Mouse (Mus musculus): ENCODE results near the gene Rpl11. TPM values are rescaled to one million over a fixed set of nuclear protein-coding genes. Genes with fewer than 3 reads are reported as not detected.
"Not testable (repeated sequence)": the region's sequence is repeated elsewhere in the genome, so short reads cannot be mapped to it uniquely, and the experiment has no call there.

Rpl11 gene
- 100 to 1,000 TPM; 216 to 244 TPM for total RNA-seq (2021)
- long read RNA-seq, experiment 1, transcript Rpl11-202 (5 exons, 807 nt) = minor isoform, 8 of 120 reads
- long read RNA-seq, experiment 1, transcript Rpl11-201 (6 exons, 833 nt) = major isoform, 101 of 120 reads
- long read RNA-seq, experiment 1, partial matches to known transcripts = 1 of 120 reads
- long read RNA-seq, experiment 1, other reads (novel, unspliced or antisense) = 10 of 120 reads
- long read RNA-seq, experiment 2, transcript Rpl11-201 (6 exons, 833 nt) = major isoform, 59 of 78 reads
- long read RNA-seq, experiment 2, transcript Rpl11-202 (5 exons, 807 nt) = minor isoform, 7 of 78 reads
- long read RNA-seq, experiment 2, partial matches to known transcripts = 1 of 78 reads
- long read RNA-seq, experiment 2, other reads (novel, unspliced or antisense) = 8 of 78 reads

DNA sequence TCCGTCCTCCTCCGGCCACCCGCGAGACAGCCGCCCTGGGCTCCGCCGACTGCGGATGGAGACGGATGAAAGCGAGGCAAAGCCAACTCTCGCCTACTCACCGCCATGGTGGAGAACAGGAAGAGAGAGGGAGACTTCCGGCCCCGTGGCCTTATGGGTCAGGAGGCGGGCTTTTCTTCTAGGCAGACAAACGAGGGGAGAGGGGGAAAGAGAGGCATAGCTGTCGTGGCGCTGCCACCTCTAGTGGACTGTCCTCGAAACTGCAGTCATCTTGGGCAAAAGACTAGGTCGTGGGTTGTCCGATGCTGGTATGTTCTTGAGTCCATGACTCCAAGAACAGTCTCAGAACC, at the start of gene Rpl11:
TSS of gene Rpl11 (minus strand) at position 182 of the 350 bp plus-strand sequence.
- intact Hi-C loops (cut with DNase I) = no loop called here
- DNase-seq (ENCODE audit: low spot score in 2 of 2) = peak; percentile 92 to 96

DNA sequence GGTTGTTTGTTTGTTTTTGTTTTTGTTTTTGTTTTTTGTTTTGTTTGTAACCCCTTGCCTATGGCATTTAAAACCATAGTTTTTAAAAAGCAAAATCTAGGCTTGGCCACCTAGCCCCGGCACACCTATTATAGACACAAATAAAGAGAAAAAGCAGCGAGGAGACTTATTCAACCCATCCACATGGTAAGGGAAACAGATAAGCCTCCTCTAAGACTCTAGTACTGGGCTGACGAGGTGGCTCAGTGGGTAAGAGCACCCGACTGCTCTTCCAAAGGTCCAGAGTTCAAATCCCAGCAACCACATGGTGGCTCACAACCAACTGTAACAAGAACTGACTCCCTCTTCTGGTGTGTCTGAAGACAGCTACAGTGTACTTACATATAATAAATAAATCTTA, 48.5 kb upstream of the Rpl11 start:
- intact Hi-C loops (cut with DNase I); DNase-seq (ENCODE audit: low spot score in 2 of 2): not testable (repeated sequence)

DNA sequence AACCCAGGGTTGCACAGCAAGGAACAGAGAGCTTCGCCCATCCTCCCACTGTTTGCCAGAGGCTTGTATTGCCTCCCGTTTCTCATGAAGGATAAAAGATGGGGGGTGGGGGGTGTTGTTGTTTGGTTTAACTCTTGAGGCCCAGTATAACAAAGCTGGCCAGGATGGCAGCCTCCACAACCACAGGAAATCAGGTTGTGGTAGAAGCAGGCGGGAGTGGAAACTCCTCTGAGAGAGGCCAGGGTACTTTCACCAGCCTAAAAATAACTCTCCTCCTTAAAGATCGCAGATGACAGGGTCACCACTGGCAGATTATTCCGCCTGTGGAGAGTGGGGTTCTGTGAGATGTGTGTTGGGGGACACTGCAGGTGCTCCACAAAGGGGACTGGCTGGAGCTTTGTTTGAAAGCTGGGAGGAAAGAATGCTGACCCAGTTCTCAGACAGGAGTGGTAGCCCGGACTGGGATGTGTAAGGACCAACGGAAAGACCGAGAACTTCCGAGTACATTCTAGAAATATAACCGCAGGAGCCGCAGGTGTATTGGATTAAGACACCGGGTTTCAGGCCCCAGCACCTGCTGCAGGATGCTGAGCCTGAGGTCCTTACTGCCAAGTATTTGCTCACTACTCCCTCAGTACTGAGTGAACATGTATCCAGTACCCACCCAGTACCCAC, 47.3 kb upstream of the Rpl11 start:
- DNase-seq (ENCODE audit: low spot score in 2 of 2) = no peak
- intact Hi-C loops (cut with DNase I) = no loop called here

DNA sequence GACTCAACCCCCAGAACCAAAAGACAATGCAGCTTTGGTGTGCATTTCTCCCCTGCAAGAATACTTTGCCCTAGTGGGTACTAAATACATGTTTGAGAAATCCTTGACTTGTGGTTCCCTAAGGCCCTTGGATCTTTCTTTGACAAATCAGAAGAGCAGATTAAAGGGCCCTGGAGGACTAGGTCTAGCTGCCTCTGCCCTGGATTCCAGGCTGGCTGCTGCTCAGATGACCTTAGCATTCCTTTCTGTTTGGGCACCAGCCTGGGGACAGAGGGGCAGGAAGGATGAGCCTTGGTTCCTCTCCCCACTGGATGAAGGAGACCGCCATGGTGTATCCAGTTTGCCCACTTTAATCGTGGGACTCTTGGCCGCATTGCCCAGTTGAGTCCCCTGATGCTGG, 45.2 kb upstream of the Rpl11 start:
- no peak for DNase-seq (ENCODE audit: low spot score in 2 of 2)
- intact Hi-C loops (cut with DNase I) = no loop called here

DNA sequence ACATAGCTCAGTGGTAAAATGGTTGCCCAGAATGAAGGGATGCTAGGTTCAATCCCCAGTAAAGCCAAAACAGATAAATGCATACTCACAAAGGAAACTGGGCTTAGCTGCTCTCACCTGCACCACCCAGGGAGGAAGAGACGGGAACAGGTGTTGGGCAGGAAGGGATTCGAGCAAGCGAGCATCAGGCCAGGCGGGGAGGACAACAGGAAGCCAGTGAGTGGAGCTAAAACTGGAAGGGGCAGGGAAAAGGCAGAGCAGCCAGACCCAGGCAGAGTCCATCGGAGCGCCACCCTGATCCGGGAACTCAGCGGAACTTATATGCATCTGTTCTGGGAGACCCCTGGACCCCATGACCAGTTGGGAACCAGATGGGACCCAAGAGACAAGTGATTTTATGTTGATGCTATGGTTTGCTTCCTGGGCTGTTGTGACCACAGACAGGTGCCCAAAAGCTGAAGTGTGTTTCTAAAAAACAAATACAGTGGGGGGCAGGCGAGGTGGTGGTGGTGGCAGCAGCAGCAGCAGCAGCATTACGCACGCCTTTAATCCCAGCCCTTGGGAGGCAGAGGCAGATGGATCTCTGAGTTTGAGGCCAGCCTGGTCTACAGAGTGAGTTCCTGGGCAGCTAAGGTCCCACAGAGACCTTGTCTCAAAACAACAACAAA, 43.4 kb upstream of the Rpl11 start:
- intact Hi-C loops (cut with DNase I) = no loop called here
- no peak for DNase-seq (ENCODE audit: low spot score in 2 of 2)

DNA sequence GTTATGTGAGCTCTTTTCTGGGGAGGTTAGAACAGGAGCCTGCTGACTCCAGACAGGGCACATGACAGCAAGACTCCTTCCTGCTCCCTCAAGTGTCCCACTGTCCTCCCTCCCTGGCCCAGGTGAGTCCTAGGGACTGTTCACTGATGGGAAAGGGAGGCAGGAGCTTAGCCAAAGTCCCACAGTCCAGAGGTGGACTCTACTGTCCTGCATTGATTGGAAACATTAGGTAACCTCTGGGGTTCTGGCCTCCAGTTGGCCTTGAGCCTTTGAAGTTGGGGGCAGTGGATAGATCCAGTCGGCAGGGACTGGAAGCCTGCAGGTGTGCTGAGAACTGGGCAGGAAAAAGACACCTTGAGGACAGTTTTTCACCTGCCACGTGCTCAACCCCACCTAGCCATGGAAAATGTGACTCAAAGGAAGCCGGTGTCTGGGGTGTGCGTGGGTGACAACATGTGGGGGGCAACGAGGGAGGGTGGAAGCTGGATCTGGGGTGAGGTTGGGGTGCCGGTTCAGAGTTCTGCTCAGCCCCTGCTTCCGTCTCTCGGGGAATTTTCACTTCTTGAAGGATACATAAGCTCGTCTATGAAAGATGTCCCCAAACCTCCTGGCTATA, 42.4 kb upstream of the Rpl11 start:
- intact Hi-C loops (cut with DNase I) = no loop called here
- no peak for DNase-seq (ENCODE audit: low spot score in 2 of 2)

DNA sequence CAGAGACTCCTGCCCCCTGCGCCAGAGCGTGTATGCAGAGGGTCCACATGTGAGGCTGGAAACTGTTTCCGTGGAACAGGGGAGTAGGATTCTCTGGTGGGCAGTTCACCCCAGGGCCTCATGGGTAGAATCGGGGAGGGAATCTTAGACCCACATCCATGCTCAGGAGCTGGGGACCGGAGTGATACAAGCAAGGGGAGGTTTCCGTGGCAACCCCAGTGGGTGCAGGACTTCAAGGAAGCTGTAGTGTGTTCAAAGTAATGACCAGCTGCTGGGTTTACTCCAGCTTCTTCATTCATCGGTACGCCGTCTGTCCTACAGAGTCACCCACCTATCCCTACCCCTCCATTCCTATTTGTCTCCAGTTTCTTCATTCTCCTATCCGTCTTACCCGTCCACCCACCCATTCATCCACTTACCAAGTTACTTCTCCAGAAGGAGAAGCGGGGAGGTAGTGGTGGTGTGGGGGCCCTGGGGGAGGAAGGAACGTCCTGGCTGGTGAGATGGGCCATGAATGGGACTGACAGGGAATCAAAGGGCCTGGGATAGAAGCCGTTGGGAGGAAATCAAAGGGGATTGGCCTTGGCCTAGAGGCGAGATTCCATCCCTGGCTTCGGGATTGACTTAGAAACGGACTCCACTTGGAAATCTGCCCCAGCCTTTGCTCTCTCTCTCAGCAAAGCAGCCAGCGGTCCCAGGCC, 41.4 kb upstream of the Rpl11 start:
- peak; percentile 56 to 77 for DNase-seq (ENCODE audit: low spot score in 2 of 2)
- intact Hi-C loops (cut with DNase I) = loop anchor here (5.0 kb wide), 1 partner anchor 48 kb away; the partner anchor contains the start of gene Id3

DNA sequence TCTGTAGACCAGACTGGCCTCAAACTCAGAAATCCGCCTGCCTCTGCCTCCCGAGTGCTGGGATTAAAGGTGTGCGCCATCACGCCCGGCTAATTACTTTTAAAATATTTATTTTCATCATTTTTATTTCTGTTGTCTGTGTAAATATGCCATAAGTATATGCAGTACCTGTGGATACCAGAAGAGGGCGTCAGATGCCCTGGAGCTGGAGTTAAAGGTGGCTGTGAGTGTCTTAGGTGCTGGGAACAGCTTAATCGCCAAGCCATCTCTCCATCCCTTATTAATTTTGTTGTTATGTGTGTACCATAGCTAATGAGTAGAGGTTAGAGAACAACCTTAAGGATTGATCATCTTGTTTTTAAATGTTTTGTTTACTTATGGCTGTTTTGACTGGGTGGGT, 39.3 kb upstream of the Rpl11 start:
- no peak for DNase-seq (ENCODE audit: low spot score in 2 of 2)
- intact Hi-C loops (cut with DNase I) = loop anchor here (5.0 kb wide), 1 partner anchor 50 kb away; the partner anchor contains the start of gene Id3

DNA sequence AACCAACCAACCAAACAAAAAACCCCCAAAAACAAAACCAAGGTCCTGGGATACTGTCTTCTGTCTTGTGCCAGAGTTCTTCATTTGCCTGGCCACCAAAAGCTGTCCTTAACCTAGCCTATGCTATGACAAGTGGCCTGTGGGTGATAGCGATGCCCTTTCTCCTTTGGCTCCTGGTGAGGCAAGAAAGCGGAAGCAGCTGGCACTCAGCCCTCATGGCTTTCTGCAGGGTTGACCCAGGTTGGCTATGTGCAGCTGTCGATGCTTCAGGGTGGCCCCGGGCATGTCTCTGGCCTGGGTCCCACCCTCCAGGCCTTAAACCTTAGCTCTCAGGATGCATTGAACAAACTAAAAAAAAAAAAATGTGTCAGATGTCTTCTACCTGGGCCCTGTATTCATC, 38.1 kb upstream of the Rpl11 start:
- intact Hi-C loops (cut with DNase I) = loop anchor here (5.0 kb wide), 1 partner anchor 51 kb away; the partner anchor contains the start of gene Id3
- DNase-seq (ENCODE audit: low spot score in 2 of 2) = no peak

DNA sequence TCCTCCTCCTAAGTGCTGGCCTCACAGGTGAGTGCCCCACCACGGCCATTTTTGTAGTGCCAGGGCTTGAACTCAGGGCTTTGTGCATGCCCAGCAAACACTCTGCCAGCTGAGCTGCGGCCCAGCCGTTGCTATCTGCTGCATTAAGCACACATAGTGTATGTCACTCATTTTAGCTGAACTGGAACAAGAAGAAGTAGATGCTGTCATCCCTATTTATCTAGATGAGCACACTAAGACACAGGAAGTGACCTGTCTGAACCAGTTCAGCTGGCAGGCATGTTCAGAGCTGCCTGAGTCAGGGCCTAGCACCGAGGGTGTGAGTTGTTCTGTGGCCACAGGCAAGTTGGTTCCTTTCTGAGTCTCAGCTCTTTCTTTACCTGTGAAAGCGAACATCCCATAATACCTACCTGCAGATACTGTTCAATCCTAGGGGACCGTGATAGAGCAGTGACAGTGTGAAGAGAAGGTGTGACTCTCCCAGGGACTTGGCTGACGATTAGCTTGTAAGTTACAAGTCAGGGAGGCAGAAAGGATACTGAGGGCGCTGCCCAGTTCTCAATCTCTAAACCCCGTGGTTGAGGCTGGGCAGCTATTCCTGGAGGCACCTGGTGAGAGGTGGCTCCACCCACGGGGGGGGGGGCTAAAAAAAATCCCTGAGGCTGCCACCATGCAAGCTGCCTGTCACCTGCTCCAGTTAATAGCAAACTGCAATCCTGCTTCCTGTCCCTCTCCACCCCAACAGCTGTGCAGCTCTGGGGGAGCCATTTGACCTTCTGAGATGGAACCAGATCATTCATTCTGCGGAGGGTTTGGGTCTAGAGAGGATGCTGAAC, 36.7 kb upstream of the Rpl11 start:
- intact Hi-C loops (cut with DNase I) = loop anchor here (5.0 kb wide), 1 partner anchor 52 kb away; the partner anchor contains the start of gene Id3
- DNase-seq (ENCODE audit: low spot score in 2 of 2) = no peak

DNA sequence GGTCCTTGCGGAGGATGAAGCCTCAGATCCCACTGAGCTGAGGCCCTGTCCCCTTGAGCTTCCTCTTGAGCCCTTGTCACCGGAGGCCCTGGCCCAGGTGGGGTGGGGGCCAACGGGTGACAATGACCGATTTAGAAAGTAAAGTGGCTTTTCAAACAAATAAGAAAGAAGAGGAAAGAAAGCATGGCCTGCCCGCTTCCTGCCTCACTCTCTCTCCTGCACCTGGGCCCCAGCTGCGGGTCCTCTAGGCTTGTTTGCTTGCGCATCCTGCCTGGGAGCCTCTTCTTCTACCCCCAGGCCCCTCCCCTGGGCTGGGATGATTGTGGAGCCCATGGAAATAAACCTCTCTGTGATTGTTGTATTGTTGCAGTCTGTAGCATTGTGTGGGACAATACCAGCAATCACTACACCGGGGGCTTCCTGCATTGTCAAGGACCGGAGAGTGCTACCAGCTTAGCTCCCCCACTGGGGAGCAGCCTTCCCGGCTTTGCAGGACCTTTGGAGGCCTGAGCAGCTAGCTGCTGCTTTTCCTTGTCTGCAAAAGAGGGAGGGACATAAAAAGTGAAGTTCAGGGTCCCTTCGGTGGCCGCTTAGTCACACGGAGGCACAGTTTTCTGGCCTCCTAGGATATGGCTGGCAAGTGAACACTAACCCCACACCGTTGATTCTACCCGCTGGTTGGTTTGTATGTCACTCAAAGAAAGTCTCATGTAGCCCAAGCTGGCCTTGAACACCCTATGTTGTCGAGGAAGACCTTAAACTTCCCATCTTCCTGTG, 35.9 kb upstream of the Rpl11 start:
- intact Hi-C loops (cut with DNase I) = no loop called here
- no peak for DNase-seq (ENCODE audit: low spot score in 2 of 2)

DNA sequence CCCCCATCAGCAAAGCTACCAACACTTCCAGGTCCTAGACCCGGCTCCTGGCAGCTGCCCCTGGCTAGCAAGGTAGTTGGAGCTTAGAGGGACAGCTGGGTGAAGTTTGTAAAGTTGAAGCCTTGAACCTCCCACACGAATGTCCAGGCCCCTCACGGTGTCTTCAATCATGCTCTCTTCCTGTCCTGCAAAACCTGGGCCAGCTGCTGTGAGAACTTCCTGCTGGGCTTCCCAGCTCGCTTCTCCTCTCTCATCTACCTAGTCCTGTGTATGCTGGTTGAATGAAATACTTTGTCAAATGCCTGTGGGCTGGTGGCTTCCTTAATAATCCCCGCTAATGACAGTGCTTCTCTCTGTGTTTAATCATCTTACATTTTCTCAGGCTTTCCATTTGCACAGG, 35.1 kb upstream of the Rpl11 start:
- intact Hi-C loops (cut with DNase I) = no loop called here
- DNase-seq (ENCODE audit: low spot score in 2 of 2) = no peak

DNA sequence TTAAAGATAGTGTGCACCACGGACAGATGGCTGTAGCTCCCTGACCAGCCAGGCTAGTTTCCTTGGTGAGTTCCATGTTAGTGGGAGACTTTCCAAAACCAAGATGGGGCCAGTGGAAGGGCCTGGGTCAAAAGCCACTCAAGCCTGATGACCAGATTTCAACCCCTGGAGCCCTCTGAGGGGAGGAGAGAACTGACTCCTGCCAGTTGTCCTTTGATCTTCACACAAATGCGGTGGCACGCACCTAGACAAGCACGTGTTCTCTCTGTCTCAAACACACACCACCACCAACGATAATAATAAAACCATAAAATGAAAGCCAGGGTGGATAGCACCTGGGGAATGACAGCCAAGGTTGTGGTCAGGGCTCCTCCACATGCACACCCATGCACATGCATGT, 34.0 kb upstream of the Rpl11 start:
- intact Hi-C loops (cut with DNase I) = no loop called here
- DNase-seq (ENCODE audit: low spot score in 2 of 2) = no peak

DNA sequence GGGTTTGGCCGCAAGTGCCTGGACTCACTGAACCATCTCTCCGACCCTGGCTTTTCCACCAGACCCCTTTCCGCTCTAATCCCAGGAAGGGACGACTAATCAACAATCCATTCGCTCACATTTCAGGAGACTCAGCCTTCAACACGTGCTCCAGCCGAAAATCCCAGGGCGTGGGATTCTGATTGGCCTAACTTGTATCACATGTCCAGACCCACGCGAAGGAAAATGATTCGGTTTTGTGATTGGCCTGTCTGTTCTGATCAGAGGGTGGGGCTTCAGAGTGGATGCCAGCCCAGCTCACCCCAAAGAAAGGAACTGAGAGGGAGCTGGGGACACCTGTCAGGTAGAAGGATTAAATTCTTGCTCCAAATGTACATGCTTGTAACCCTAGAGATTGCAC, 31.6 kb upstream of the Rpl11 start:
- no peak for DNase-seq (ENCODE audit: low spot score in 2 of 2)
- intact Hi-C loops (cut with DNase I) = no loop called here

DNA sequence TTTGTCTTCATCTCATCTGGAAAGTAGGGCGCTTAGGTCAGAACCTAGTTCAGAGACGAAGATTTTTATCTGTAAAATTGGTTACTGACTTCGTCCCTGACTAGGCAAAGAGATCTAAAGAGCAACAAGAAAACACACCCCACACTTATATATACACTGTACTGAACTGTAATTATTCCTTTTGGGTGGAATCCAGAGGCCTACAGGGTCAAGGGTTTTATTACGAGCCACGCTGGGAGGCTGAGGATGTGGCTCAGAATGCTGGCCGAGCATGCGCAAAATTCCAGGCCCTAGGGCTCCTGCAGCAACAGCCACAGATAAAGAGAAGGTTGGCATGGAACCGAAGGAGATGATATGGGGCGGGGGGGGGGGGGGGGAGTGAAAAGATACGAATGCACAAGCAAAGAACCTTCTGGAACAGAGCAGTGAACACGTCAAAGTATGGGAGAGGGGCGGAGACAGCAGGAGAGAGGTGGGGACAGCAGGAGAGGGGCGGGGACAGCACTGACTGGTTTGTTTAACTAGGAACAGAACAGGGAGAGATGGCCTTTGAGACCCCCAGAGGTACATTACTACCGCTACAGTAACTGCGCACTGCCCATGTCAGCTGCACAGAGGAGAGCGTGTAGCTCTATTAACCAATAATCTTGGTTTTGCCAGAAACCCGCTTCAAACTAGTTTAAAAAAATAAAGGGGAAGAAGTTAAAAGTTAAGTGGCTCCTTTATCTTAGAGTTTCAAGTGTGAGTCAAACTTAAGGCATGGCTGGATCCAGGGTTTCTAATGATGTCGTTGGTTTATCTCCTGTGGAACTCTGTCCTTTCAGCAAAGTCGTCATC, 30.3 kb upstream of the Rpl11 start:
- intact Hi-C loops (cut with DNase I) = no loop called here

DNA sequence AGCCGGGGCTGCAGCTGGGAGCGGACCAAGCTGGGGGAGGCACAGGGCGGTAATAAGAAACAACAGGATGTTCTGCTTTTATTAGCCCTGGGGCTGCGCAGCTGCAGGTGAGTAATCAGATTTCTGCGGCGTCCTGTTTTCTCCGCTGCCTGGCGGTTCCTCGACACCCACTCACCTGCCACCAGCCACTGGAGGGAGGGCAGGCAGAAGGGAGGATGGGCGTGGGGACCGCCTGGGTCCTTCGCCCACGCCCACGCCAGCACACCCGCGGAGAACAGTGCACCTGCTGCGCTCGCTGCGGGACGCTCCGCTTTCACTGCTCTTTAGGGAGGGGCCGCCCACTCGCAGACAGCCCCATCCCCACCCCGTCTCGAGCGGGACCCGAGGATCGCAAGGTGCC, 28.5 kb upstream of the Rpl11 start:
- DNase-seq (ENCODE audit: low spot score in 2 of 2) = peak in 1 of 2 experiments; percentile 11
- intact Hi-C loops (cut with DNase I) = no loop called here

More for the DNA sequence above, 30.3 kb upstream of the Rpl11 start:
- no peak for DNase-seq (ENCODE audit: low spot score in 2 of 2)

DNA sequence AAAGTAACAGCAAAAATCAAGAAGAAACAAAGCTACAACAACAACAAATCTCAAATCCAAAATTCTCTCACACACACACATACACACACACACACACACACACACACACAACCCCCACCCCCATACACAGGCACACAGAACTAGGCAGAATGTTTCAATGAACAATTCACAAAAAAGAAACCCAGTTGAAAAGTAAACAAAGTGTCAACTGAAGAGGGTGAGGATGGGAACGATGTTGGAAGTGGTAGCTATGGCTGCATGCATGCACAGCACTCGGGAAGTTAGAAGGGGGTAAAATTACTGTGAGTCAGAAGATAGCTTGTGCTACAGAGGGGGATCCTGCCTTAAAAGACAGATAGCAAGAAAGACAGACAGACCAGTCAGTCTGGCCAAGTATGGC, 25.4 kb upstream of the Rpl11 start:
- no peak for DNase-seq (ENCODE audit: low spot score in 2 of 2)
- intact Hi-C loops (cut with DNase I) = no loop called here
